Mouse (Mus musculus): Measurements from ENCODE around the gene Prkar1a. TPM values are rescaled to one million over a fixed set of nuclear protein-coding genes. Genes with fewer than 3 reads are reported as not detected.

Prkar1a gene
- polyA plus RNA-seq, 1 experiment, result 40.8 TPM

DNA sequence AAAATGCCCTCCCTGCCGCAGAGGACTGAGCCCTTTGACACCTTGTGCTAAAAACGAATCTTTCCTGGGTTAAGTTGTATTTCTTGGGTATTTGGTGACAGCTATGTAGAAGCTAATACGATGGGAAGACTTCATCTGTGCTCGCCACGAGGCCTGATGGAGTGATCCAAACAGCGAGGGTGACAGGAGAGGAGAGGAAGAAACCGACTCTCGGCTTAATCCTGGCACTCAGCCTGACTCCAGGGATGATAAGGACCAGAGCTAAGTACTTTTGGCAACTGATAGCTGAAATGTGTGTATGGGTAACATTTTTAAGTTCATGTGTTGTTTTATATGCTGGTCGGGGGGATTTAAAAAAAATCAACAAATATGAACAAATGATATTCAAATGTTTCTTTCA lies 31.7 kb downstream of the Prkar1a start:
- TF ChIP-seq POLR2A (IDR thresholded peaks at IDR 0.05; ENCODE audit: low read depth, low read length), result no peak
- no peak for TF ChIP-seq CTCF (IDR thresholded peaks at IDR 0.05; ENCODE audit: extremely low read depth, insufficient read length, insufficient replicate concordance, low read depth, low read length)
- no peak overlapping the region for H3K27ac ChIP-seq (ENCODE audit: insufficient read depth, low read depth, low read length)
- no peak overlapping the region for H3K4me3 ChIP-seq (ENCODE audit: low read depth, low read length)
- WGBS, result 52% methylated on average over 9 of the region's 9 CpGs
- no peaks in the 10 kb centered on the region for H3K27me3 ChIP-seq (ENCODE audit: control insufficient read depth, insufficient read depth, low read length)
- 0 out of 2 replicates have a peak, but pooled peaks cover 4% of the 10 kb centered on the region for H3K36me3 ChIP-seq (ENCODE audit: control insufficient read depth, insufficient read depth, low read length)
- H3K4me1 ChIP-seq (ENCODE audit: control insufficient read depth, insufficient read depth, insufficient read length, low read length), result peaks cover 5% of the 10 kb centered on the region; the same call in 1 of the 2 replicates

DNA sequence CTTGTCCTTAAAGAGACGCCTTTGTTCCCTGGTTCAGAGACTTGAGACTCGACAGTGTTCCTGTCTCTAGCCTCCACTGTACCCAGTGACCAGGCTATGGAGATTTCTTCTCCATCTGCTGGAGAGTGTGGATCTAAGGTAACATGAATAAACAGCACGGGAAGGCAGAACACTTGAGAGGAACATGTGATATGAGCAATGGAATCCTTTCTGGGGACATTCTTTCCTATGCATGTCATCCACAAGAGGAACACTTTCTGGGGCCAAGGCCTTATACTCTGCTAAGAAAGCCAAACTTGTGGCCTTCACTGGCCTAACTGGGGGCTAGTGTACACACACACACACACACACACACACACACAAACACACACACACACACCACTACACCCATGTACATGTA lies 32.4 kb downstream of the Prkar1a start:
- Histone ChIP-seq H3K36me3 (ENCODE audit: control insufficient read depth, insufficient read depth, low read length) (0 out of 2 replicates have a peak, but pooled peaks cover 4% of the 10 kb centered on the region), H3K27me3 (ENCODE audit: control insufficient read depth, insufficient read depth, low read length) (no peaks in the 10 kb centered on the region), H3K27ac (ENCODE audit: insufficient read depth, low read depth, low read length) (no peak overlapping the region; the same call in 1 of the 2 replicates), H3K4me1 (ENCODE audit: control insufficient read depth, insufficient read depth, insufficient read length, low read length) (peaks cover 5% of the 10 kb centered on the region; the same call in 1 of the 2 replicates), H3K4me3 (ENCODE audit: low read depth, low read length) (no peak overlapping the region)
- WGBS, result 68% methylated on average over 3 of the region's 3 CpGs
- TF ChIP-seq CTCF (IDR thresholded peaks at IDR 0.05; ENCODE audit: extremely low read depth, insufficient read length, insufficient replicate concordance, low read depth, low read length) (no peak), POLR2A (IDR thresholded peaks at IDR 0.05; ENCODE audit: low read depth, low read length) (no peak)

DNA sequence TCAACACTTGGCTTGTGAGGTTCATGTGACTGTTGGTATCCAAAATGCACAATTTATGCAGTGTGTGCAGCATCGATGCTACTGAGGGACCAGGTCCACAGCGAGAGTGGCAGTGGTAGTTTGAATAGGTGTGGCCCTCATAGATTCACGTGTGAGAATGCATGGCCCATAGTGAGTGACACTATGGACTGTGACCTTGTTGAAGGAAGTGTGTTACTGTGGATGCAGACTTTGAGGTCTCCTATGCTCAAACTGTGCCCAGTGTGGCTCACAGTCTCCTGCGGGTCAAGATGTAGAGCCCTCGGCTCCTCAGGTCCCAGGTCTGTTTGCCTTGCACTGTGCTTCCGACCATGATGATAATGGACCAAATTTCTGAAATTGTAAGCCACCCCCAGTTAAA lies 33.0 kb downstream of the Prkar1a start:
- Histone ChIP-seq H3K36me3 (ENCODE audit: control insufficient read depth, insufficient read depth, low read length) (0 out of 2 replicates have a peak, but pooled peaks cover 3% of the 10 kb centered on the region), H3K4me3 (ENCODE audit: low read depth, low read length) (no peak overlapping the region), H3K27ac (ENCODE audit: insufficient read depth, low read depth, low read length) (no peak overlapping the region), H3K4me1 (ENCODE audit: control insufficient read depth, insufficient read depth, insufficient read length, low read length) (peaks cover 5% of the 10 kb centered on the region; the same call in 1 of the 2 replicates), H3K27me3 (ENCODE audit: control insufficient read depth, insufficient read depth, low read length) (no peaks in the 10 kb centered on the region)
- TF ChIP-seq POLR2A (IDR thresholded peaks at IDR 0.05; ENCODE audit: low read depth, low read length), result no peak
- no peak for TF ChIP-seq CTCF (IDR thresholded peaks at IDR 0.05; ENCODE audit: extremely low read depth, insufficient read length, insufficient replicate concordance, low read depth, low read length)
- 71% methylated on average over 6 of the region's 6 CpGs for WGBS

DNA sequence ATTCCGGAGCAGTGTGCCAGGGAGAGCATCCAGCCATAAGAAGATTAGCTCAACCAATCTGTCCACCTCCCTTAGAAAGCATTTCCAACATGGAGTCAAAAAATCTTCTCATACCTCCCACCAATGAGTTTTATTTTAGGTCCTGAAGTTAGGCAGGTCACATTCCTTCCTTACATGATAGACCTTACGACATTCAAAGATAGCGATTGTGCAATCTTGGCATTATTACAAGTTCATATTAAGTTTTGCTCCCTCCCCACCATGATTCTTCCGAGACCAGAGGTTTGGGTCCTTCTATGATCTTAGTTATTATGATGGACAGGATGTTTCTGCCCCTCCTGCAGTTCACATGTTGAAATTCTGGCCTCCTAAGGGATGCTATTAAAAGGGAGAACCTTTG lies 40.3 kb downstream of the Prkar1a start:
- no peak overlapping the region for H3K27ac ChIP-seq (ENCODE audit: insufficient read depth, low read depth, low read length)
- H3K36me3 ChIP-seq (ENCODE audit: control insufficient read depth, insufficient read depth, low read length), result no peaks in the 10 kb centered on the region
- no peak overlapping the region for H3K4me3 ChIP-seq (ENCODE audit: low read depth, low read length)
- H3K27me3 ChIP-seq (ENCODE audit: control insufficient read depth, insufficient read depth, low read length), result no peaks in the 10 kb centered on the region
- WGBS, result 68% methylated on average over 4 of the region's 4 CpGs
- H3K4me1 ChIP-seq (ENCODE audit: control insufficient read depth, insufficient read depth, insufficient read length, low read length), result no peaks in the 10 kb centered on the region
- TF ChIP-seq POLR2A (IDR thresholded peaks at IDR 0.05; ENCODE audit: low read depth, low read length) (no peak), CTCF (IDR thresholded peaks at IDR 0.05; ENCODE audit: extremely low read depth, insufficient read length, insufficient replicate concordance, low read depth, low read length) (no peak)

DNA sequence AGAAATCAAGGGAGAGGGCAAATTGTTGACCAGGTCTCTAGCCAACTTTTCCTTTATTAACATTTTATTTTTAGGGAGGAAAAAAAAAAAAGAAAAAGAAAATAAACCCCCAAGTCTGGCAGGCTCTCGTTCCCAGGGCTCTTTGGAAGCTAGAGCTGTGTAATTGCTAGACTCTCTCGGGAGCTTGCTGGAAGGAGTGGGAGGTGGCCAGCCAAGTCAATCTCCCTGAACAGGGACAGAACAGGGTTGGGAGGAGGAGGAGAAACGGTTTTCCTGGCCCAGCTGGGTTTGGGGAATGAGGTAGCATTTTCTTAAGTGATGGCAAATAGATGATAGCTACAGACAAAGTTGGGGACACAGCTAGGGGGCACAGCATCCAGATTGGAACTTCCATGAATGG lies 43.5 kb downstream of the Prkar1a start:
- H3K4me1 ChIP-seq (ENCODE audit: control insufficient read depth, insufficient read depth, insufficient read length, low read length), result peaks cover 3% of the 10 kb centered on the region; the same call in 1 of the 2 replicates
- no peak overlapping the region for H3K4me3 ChIP-seq (ENCODE audit: low read depth, low read length)
- TF ChIP-seq POLR2A (IDR thresholded peaks at IDR 0.05; ENCODE audit: low read depth, low read length) (no peak), CTCF (IDR thresholded peaks at IDR 0.05; ENCODE audit: extremely low read depth, insufficient read length, insufficient replicate concordance, low read depth, low read length) (no peak)
- WGBS, result 59% methylated on average over 3 of the region's 3 CpGs
- H3K27me3 ChIP-seq (ENCODE audit: control insufficient read depth, insufficient read depth, low read length), result no peaks in the 10 kb centered on the region
- no peaks in the 10 kb centered on the region for H3K36me3 ChIP-seq (ENCODE audit: control insufficient read depth, insufficient read depth, low read length)
- H3K27ac ChIP-seq (ENCODE audit: insufficient read depth, low read depth, low read length), result no peak overlapping the region

DNA sequence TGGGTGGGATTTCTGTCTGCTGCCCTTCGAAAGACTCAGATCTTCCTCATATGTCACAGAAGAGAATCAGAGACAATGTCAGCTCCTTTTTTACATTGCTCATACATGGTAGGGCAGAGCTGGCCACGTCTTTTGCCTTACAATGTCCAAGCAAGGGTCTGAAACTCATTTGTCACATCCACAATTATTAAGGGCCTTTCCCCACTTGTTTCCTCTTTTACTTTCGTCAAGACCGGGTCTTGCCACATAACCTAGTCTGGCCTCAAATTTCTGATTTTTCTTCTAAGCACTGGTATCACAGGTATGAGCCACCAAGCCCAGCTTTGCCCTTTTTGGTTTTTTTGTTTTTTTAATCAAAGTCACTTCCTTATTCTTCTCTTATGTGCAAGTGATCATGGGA lies 47.3 kb downstream of the Prkar1a start:
- Histone ChIP-seq H3K27ac (ENCODE audit: insufficient read depth, low read depth, low read length) (no peak overlapping the region), H3K27me3 (ENCODE audit: control insufficient read depth, insufficient read depth, low read length) (no peaks in the 10 kb centered on the region), H3K4me1 (ENCODE audit: control insufficient read depth, insufficient read depth, insufficient read length, low read length) (peaks cover 15% of the 10 kb centered on the region; the same call in 1 of the 2 replicates), H3K36me3 (ENCODE audit: control insufficient read depth, insufficient read depth, low read length) (no peaks in the 10 kb centered on the region), H3K4me3 (ENCODE audit: low read depth, low read length) (no peak overlapping the region)
- WGBS, result 87% methylated on average over 4 of the region's 4 CpGs
- TF ChIP-seq POLR2A (IDR thresholded peaks at IDR 0.05; ENCODE audit: low read depth, low read length) (no peak), CTCF (IDR thresholded peaks at IDR 0.05; ENCODE audit: extremely low read depth, insufficient read length, insufficient replicate concordance, low read depth, low read length) (no peak)

DNA sequence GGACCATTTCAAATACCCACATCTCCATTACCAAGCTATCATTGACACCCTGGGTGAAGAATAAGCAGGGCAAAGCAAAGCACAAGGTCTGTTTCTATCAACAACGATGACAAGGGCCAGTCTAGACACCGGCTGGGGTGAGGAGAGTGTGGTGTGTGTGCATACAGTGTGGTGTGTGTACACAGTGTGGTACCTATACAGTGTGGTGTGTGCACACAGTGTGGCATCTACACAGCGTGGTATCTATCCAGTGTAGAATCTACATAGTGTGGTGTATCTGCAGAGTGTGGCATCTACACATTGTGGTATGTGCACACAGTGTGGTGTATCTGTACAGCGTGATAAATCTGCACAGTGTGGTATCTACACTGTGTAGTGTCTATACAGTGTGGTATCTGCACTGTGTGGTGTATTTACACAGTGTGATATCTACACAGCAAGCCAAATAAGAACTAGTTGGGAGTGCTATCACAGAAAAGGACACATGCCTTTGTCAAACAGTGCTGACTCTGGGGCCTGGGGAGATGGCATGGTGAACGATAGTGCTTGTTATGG lies 48.0 kb downstream of the Prkar1a start:
- Histone ChIP-seq H3K4me1 (ENCODE audit: control insufficient read depth, insufficient read depth, insufficient read length, low read length) (peaks cover 19% of the 10 kb centered on the region; the same call in 1 of the 2 replicates), H3K27me3 (ENCODE audit: control insufficient read depth, insufficient read depth, low read length) (no peaks in the 10 kb centered on the region), H3K4me3 (ENCODE audit: low read depth, low read length) (no peak overlapping the region), H3K36me3 (ENCODE audit: control insufficient read depth, insufficient read depth, low read length) (no peaks in the 10 kb centered on the region), H3K27ac (ENCODE audit: insufficient read depth, low read depth, low read length) (no peak overlapping the region)
- TF ChIP-seq CTCF (IDR thresholded peaks at IDR 0.05; ENCODE audit: extremely low read depth, insufficient read length, insufficient replicate concordance, low read depth, low read length) (no peak), POLR2A (IDR thresholded peaks at IDR 0.05; ENCODE audit: low read depth, low read length) (no peak)
- 72% methylated on average over 5 of the region's 5 CpGs for WGBS
